Mouse (Mus musculus) frontal cortex, adult (tissue): ENCODE measurements around the gene Mcrip1.
A peak's percentile ranks its signal among the peaks of the same experiment; 100 is the strongest.
"Not testable (repeated sequence)": the region's sequence is repeated elsewhere in the genome, so short reads cannot be mapped to it uniquely, and the experiment has no call there.

Experiments used
- ATAC-seq: cut with Nextera tagmentation; 2 replicates; pipeline ENCODE4 v1.9.2; 2017; ENCODE audit warnings: mild to moderate bottlenecking, moderate library complexity, mixed read lengths; ENCODE audit not compliant: low TSS enrichment

Gene Mcrip1

GRCm38 (mm10) chr11:120575046-120575445 lies 25.5 kb upstream of the Mcrip1 start:
- ATAC-seq = no peak

GRCm38 (mm10) chr11:120574278-120574600 lies 24.7 kb upstream of the Mcrip1 start:
- ATAC-seq = no peak

- ATAC-seq = peak; percentile 7; the same call in 1 of the 2 replicates
Measured at GRCm38 (mm10) chr11:120573585-120574277, 24.2 kb upstream of the Mcrip1 start.

GRCm38 (mm10) chr11:120572752-120573584 lies 23.4 kb upstream of the Mcrip1 start, which contains the start of gene P4hb:
Gene P4hb (minus strand): TSS chr11:120573253.
- peak; percentile 92 for ATAC-seq

GRCm38 (mm10) chr11:120572417-120572751 lies 22.9 kb upstream of the Mcrip1 start:
- peak; percentile 21; the same call in 1 of the 2 replicates for ATAC-seq

GRCm38 (mm10) chr11:120571754-120572416 lies 22.4 kb upstream of the Mcrip1 start:
- ATAC-seq = no peak

GRCm38 (mm10) chr11:120571122-120571521 lies 21.6 kb upstream of the Mcrip1 start:
- no peak for ATAC-seq

GRCm38 (mm10) chr11:120568324-120568723 lies 18.8 kb upstream of the Mcrip1 start:
- no peak for ATAC-seq

GRCm38 (mm10) chr11:120565114-120565513 lies 15.6 kb upstream of the Mcrip1 start:
- ATAC-seq = no peak; the same call in 1 of the 2 replicates

- no peak for ATAC-seq
Measured at GRCm38 (mm10) chr11:120562949-120563348, 13.4 kb upstream of the Mcrip1 start.

GRCm38 (mm10) chr11:120560952-120561728 lies 11.6 kb upstream of the Mcrip1 start:
- ATAC-seq = no peak

- ATAC-seq = not testable (repeated sequence)
Measured at GRCm38 (mm10) chr11:120558843-120559242, 9.3 kb upstream of the Mcrip1 start.

GRCm38 (mm10) chr11:120555260-120555659 lies 5.7 kb upstream of the Mcrip1 start:
- no peak for ATAC-seq

GRCm38 (mm10) chr11:120554834-120555233 lies 5.3 kb upstream of the Mcrip1 start:
- no peak for ATAC-seq

- ATAC-seq = no peak
Measured at GRCm38 (mm10) chr11:120552736-120553135, 3.2 kb upstream of the Mcrip1 start.

- no peak for ATAC-seq
Measured at GRCm38 (mm10) chr11:120550810-120551440, 1.4 kb upstream of the Mcrip1 start, which contains the start of gene Ppp1r27. Gene Ppp1r27 (minus strand): TSS chr11:120551132.

- ATAC-seq = no peak
Measured at GRCm38 (mm10) chr11:120549986-120550809, 671 bp upstream of the Mcrip1 start.

- ATAC-seq = no peak
Measured at GRCm38 (mm10) chr11:120548786-120549167, 750 bp downstream of the Mcrip1 start.

GRCm38 (mm10) chr11:120548214-120548613 lies 1.3 kb downstream of the Mcrip1 start:
- ATAC-seq = no peak

- no peak for ATAC-seq
Measured at GRCm38 (mm10) chr11:120547469-120547868, 2.1 kb downstream of the Mcrip1 start.
